In the genomic region with DNA sequence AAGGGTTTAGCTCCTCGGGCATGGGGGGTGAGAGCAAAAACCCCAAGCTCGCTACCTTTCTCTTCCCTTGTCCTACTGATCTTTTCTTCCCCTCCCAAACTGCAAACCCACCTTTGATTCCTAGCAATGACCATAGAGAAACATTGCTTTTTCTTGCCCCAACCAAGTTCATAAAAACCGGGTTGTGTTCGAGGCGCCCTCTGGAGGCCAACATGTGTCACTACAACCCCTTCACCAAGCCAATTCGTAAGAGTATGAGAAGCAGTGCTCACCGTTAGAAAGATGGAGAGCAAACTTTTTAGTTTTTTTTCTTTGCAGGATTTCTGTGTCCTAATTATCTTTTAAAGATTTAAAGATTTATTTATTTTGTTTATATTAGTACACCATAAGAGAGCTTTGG, we compare ENCODE assay signal across 9 mouse cellular contexts. TPM values are rescaled to one million over a fixed set of nuclear protein-coding genes. Genes with fewer than 3 reads are reported as not detected.
A peak's percentile ranks its signal among the peaks of the same experiment; 100 is the strongest.
DNase-seq lines count a peak whose midpoint lies in the region; ATAC-seq and TF ChIP-seq lines count a peak whose summit lies in the region.
"Had no signal": no experiment of that assay in that cellular context is flagged by ENCODE, and none has a peak within 500 bp of the region (broad histone marks: within the 10 kb centered on the region; RNA-seq: fewer than 3 reads in every experiment).

No protein-coding gene starts in this region.

- ATAC-seq in hindbrain, embryonic 14.5 days (ENCODE audit: low FRiP score): no peak
- no peak for ATAC-seq in hindbrain, embryonic 16.5 days

- no peak for TF ChIP-seq POLR2A in embryonic fibroblast, embryonic 13.5 days (IDR thresholded peaks at IDR 0.05; ENCODE audit: low read depth, low read length)
- TF ChIP-seq POLR2A in olfactory bulb, adult 2 months (IDR thresholded peaks at IDR 0.05; ENCODE audit: insufficient read depth, low read depth, low read length): no peak

- no peak overlapping the region for H3K27ac ChIP-seq in hindbrain, embryonic 14.5 days
- H3K27ac ChIP-seq in hindbrain, embryonic 16.5 days (ENCODE audit: low read depth, low read length): no peak overlapping the region
- H3K27ac ChIP-seq in embryonic fibroblast, embryonic 13.5 days (ENCODE audit: insufficient read depth, low read length): no peak overlapping the region
- H3K27ac ChIP-seq in olfactory bulb, adult 2 months (ENCODE audit: insufficient read depth, low read depth, low read length): no peak overlapping the region
- H3K27ac ChIP-seq: midbrain, embryonic 12.5 days had no signal

- H3K36me3 ChIP-seq in hindbrain, embryonic 14.5 days (replicated peaks; ENCODE audit: control insufficient read depth, insufficient read depth): no peaks in the 10 kb centered on the region
- H3K36me3 ChIP-seq in hindbrain, embryonic 16.5 days (ENCODE audit: control insufficient read depth, insufficient read depth, low read length): no peaks in the 10 kb centered on the region
- H3K36me3 ChIP-seq in E14TG2a.4 (ENCODE audit: insufficient read depth, low read length): no peaks in the 10 kb centered on the region
- H3K36me3 ChIP-seq: midbrain, embryonic 12.5 days had no signal

- H3K4me2 ChIP-seq in hindbrain, embryonic 14.5 days (replicated peaks): no peak overlapping the region
- H3K4me2 ChIP-seq in hindbrain, embryonic 16.5 days (ENCODE audit: low read length): no peak overlapping the region
- H3K4me2 ChIP-seq: midbrain, embryonic 12.5 days had no signal

- H3K4me1 ChIP-seq in hindbrain, embryonic 14.5 days (replicated peaks; ENCODE audit: control insufficient read depth, insufficient read depth, low read length): 0 out of 2 replicates have a peak, but pooled peaks cover 20% of the 10 kb centered on the region
- peaks cover 3% of the 10 kb centered on the region; the same call in 1 of the 2 replicates for H3K4me1 ChIP-seq in hindbrain, embryonic 16.5 days (ENCODE audit: control insufficient read depth, insufficient read depth, low read depth, low read length)
- H3K4me1 ChIP-seq in E14TG2a.4 (replicated peaks; ENCODE audit: low read depth, low read length): peaks cover 39% of the 10 kb centered on the region
- no peaks in the 10 kb centered on the region for H3K4me1 ChIP-seq in embryonic fibroblast, embryonic 13.5 days (ENCODE audit: control insufficient read depth, insufficient read depth, low read length)
- peaks cover 8% of the 10 kb centered on the region for H3K4me1 ChIP-seq in olfactory bulb, adult 2 months (ENCODE audit: control insufficient read depth, insufficient read depth, low read length)

- no peaks in the 10 kb centered on the region for H3K9me3 ChIP-seq in hindbrain, embryonic 14.5 days (ENCODE audit: control insufficient read depth, low read length)
- no peaks in the 10 kb centered on the region for H3K9me3 ChIP-seq in hindbrain, embryonic 16.5 days (ENCODE audit: control insufficient read depth, low read length)
- no peaks in the 10 kb centered on the region for H3K9me3 ChIP-seq in E14TG2a.4 (ENCODE audit: low read length)
- H3K9me3 ChIP-seq: midbrain, embryonic 12.5 days had no signal

- peak; percentile 66 for DNase-seq in hindbrain, embryonic 14.5 days (ENCODE audit: low spot score)
- peak; percentile 65 to 71 for DNase-seq in adrenal gland, postnatal 36 days
- peak; percentile 29 to 32 for DNase-seq in layer of hippocampus, postnatal 36 days
- DNase-seq in thymus, postnatal 36 days: peak; percentile 46 to 51

- WGBS in hindbrain, embryonic 14.5 days: 44% methylated on average over 7 of the region's 7 CpGs
- 39% methylated on average over 7 of the region's 7 CpGs for WGBS in hindbrain, embryonic 16.5 days
- WGBS in olfactory bulb, adult 2 months: 27% methylated on average over 7 of the region's 7 CpGs

- no peak overlapping the region for H3K4me3 ChIP-seq in hindbrain, embryonic 14.5 days (replicated peaks; ENCODE audit: low read length)
- H3K4me3 ChIP-seq in hindbrain, embryonic 16.5 days (ENCODE audit: low read length): no peak overlapping the region
- H3K4me3 ChIP-seq in E14TG2a.4 (replicated peaks; ENCODE audit: low read length): no peak overlapping the region
- H3K4me3 ChIP-seq in embryonic fibroblast, embryonic 13.5 days (ENCODE audit: insufficient read depth, low read length): no peak overlapping the region
- no peak overlapping the region for H3K4me3 ChIP-seq in olfactory bulb, adult 2 months (ENCODE audit: insufficient read depth, low read depth, low read length)
- H3K4me3 ChIP-seq: midbrain, embryonic 12.5 days had no signal

- TF ChIP-seq CTCF in E14TG2a.4 (conservative IDR thresholded peaks at IDR 0.05; ENCODE audit: low read length): peak; percentile 96
- TF ChIP-seq CTCF in embryonic fibroblast, embryonic 13.5 days (IDR thresholded peaks at IDR 0.05; ENCODE audit: borderline replicate concordance, insufficient read depth, low read length): peak; percentile 42; the same call in 1 of the 2 replicates
- TF ChIP-seq CTCF in olfactory bulb, adult 2 months (IDR thresholded peaks at IDR 0.05; ENCODE audit: insufficient read depth, low read depth, low read length): peak; percentile 54; the same call in 1 of the 2 replicates

- no peaks in the 10 kb centered on the region for H3K27me3 ChIP-seq in hindbrain, embryonic 14.5 days (ENCODE audit: control insufficient read depth, insufficient read depth, low read length)
- H3K27me3 ChIP-seq in hindbrain, embryonic 16.5 days (replicated peaks; ENCODE audit: control insufficient read depth, insufficient read depth, low read length): no peaks in the 10 kb centered on the region
- H3K27me3 ChIP-seq in E14TG2a.4 (ENCODE audit: insufficient read depth, low read length): peaks cover 30% of the 10 kb centered on the region
- H3K27me3 ChIP-seq: midbrain, embryonic 12.5 days had no signal

- no peak overlapping the region for H3K9ac ChIP-seq in hindbrain, embryonic 14.5 days
- H3K9ac ChIP-seq in hindbrain, embryonic 16.5 days (ENCODE audit: low read depth, low read length): no peak overlapping the region
- H3K9ac ChIP-seq: midbrain, embryonic 12.5 days had no signal

RNA-seq across cellular contexts. Expression of gene Slc7a1, which starts 52.1 kb away (rescaled TPM):
- 58.4 and 59.0 TPM in 2 replicates for polyA plus RNA-seq in hindbrain, embryonic 14.5 days (2014; fragmentation: Nextera tagmentation; extraction: Ambion mirVana)
- 39.0 and 48.5 TPM in 2 replicates for polyA plus RNA-seq in hindbrain, embryonic 16.5 days (2015; fragmentation: Nextera tagmentation; extraction: Ambion mirVana)
- 100 to 1,000 TPM; 103 to 112 TPM for total RNA-seq in adrenal gland, postnatal 36 days (2021)
- polyA plus RNA-seq in embryonic fibroblast, embryonic 13.5 days (2011; ENCODE audit: insufficient read length, low read depth, missing spikeins): 61.1 and 63.0 TPM in 2 replicates
- total RNA-seq in layer of hippocampus, postnatal 36 days (2021): 10 to 100 TPM; 24.2 to 25.9 TPM
- polyA plus RNA-seq in olfactory bulb, adult 2 months (2012; ENCODE audit: insufficient read depth, insufficient read length, low replicate concordance, missing spikeins): not detected in 2 replicates

Comparison
In these comparisons a context has a peak if more than half of its experiments do, and no peak if none do; other contexts are left out.
1. CTCF ChIP-seq: peak in every context shown above with its lines; median percentile 96 in E14TG2a.4; 54 in olfactory bulb, adult 2 months; 42 in embryonic fibroblast, embryonic 13.5 days.
2. RNA of gene Slc7a1, which starts 52.1 kb away (polyA plus RNA-seq): 61.1 to 63.0 TPM in embryonic fibroblast, embryonic 13.5 days, 58.4 to 59.0 TPM in hindbrain, embryonic 14.5 days and 39.0 to 48.5 TPM in hindbrain, embryonic 16.5 days; not detected in olfactory bulb, adult 2 months; every median in the first group is over 10 times any median in the second.
3. Peak in every context shown above with its lines, with median percentiles within 50 percentile points of each other: DNase-seq.